Mouse (Mus musculus) WW6 (cell line): ENCODE measurements at regions not wholly inside any gene's neighbourhood (a gene's known extent, or its start where the extent isn't known, plus 50 kb on each side); places are given as distances from the start of the nearest gene placed in this dataset.

Experiments used
- DNase-seq: peaks from one replicate; pipeline ENCODE4 v3.0.0-alpha.2; 2013; ENCODE audit warnings: low read depth, low spot score

- no peak for DNase-seq
Measured at GRCm38 (mm10) chr11:111443381-111443780, 377.4 kb downstream of the Kcnj2 start.

DNA sequence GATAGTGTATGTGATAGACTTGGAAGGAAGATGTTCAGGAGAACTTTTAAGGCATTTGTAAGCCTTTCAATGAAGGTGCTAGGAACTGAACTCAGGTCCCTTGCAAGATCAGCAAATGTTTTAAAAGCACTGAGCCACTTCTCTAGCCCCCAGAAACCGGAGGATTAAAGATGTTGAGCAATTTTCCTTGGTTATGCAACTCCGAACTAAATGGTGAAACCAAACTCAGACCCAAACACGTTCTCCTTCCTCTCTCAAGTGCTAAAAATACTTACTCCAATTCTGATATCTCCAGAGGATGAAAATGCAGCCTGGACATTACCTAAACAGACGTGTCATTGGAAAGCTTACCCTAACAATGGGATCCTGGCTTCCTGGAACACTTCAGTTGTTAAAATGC is 378.8 kb downstream of the Kcnj2 start:
- no peak for DNase-seq

DNA sequence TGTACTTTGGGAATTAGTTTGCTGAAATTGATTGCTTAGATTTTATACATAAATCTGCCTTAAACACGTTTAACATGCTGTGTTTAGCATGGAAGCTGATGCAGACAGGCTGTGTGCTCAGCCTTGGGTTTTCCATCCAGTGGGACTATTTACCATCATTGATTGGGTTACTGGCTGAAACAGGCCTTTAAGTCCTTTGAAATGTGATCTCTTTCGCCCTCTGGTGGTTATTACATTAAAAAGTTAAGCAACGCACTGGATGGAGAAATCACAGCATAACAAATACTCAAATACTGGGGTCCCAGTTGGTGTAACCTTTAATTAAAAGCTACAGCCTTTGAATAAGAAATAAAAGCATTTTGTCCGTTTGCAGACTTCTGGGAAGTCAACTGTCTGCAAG is 379.8 kb downstream of the Kcnj2 start:
- peak; percentile 34 for DNase-seq

- no peak for DNase-seq
Measured at GRCm38 (mm10) chr11:111450811-111451494, 385.0 kb downstream of the Kcnj2 start.

DNA sequence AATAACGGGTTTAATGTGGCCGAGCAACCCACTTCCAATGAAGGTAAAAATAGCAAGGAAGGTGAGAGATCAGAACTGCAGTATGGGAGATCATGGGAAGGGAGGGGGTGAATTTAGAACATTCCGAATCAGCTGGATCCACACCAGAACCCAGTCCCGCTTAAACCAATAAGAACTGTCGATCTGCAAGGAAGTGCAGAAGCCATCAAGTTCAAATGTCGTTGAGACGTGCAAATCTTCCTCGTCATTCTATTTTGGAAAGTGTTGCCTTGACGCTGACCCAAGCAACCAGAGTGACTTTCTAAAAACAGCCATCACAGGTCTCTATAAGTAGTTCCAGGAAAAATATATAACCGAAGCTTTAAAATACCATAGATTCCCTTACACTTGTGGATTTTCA is 394.1 kb downstream of the Kcnj2 start:
- DNase-seq = no peak

DNA sequence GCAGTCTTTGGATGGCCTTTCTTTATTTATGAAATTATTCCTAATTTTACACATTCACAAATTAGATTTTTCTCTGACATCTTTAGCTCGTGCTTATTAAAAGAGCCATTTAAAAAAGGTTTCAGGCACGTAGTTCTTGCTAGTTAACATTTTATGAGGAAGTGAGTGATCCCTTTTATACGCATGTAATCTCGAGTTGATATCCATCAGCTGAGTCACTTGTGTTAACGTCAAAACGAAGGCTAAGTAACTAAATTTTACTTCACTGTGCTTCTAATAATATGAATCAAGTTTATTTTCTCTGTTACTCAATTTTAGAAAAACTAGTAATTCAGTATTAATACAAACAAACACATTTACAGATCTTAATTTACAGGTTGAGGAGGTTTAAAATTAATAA is 419.0 kb downstream of the Kcnj2 start:
- DNase-seq = no peak

DNA sequence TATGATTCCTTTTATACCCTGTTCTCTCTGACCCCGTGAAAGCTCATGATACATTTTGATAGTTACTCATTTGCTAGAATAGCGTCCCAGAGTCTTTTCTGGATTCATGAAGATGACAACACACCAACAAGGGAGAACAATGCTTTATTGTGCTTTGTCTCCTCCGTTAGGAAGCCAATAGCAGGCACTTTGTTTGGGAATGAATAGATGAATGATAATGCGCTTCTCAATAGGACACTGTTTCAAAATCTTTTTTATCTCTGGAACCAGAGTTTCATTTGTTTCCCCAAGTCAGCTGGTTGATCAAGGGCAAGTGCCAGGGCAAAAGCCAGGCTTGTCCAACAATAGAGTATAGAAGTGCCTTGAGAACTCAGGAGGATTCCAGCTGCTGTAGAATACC is 446.5 kb downstream of the Kcnj2 start:
- no peak for DNase-seq

DNA sequence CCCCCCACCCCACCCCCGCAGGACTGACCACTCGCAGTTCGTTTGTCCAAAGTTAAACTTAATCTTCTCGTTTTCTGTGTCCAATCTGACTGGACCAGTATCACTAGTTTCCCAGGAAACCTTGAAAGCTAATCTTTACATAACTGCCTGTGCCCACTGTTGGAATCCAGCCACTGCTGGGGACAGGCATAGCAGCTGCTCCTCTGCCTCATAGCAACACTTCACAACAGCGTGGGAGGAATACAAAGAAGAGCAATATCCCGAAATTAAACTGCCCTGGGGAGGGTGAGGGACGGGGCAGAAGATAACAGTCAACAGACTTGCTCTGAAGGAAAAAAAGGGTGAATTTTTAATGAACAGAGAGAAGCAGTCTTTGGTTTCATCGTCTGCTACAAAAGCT is 456.8 kb downstream of the Kcnj2 start:
- no peak for DNase-seq

GRCm38 (mm10) chr11:111523465-111523864 is 457.5 kb downstream of the Kcnj2 start:
- DNase-seq = peak; percentile 28

GRCm38 (mm10) chr11:111526010-111526742 is 460.2 kb downstream of the Kcnj2 start:
- no peak for DNase-seq

DNA sequence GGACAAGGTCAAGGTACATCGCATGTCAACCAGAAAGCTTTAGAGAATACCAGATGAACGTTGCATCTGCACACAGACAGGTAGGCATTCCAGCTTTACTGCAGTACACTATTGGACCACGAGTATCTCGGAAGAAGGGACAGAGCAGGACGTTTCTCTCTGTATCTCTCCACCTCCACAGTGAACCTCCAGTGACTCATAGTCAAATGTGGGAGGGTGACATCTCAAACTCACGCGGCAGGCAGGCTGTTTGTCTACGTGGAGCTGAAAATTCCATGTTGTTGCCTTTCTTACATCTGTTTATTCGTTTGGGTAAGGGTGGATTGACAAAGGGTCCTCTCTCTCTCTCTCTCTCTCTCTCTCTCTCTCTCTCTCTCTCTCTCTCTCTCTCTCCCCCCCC is 463.6 kb downstream of the Kcnj2 start:
- DNase-seq = no peak

GRCm38 (mm10) chr11:111530912-111531311 is 464.9 kb downstream of the Kcnj2 start:
- no peak for DNase-seq

DNA sequence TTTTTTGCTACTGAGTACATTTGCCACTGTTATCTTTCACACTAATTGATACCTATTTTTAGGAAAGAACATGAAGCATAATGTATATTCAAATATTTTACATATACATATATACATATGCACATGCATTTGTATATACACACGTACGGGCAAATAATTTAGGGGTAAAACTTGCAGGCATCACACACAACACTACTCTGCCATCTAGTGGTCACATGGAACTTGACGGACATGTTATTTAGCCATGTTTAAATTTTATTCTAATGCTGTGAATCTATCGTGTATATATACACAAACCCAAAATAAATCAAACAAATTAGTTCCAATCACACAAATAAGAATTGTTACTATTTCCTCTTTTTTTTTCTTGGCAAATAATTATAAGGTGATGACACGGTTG is 466.5 kb downstream of the Kcnj2 start:
- no peak for DNase-seq

- peak; percentile 14 for DNase-seq
Measured at GRCm38 (mm10) chr11:111536040-111536836, 470.3 kb downstream of the Kcnj2 start.

- peak; percentile 14 for DNase-seq
Measured at GRCm38 (mm10) chr11:111537654-111538053, 471.7 kb downstream of the Kcnj2 start.

DNA sequence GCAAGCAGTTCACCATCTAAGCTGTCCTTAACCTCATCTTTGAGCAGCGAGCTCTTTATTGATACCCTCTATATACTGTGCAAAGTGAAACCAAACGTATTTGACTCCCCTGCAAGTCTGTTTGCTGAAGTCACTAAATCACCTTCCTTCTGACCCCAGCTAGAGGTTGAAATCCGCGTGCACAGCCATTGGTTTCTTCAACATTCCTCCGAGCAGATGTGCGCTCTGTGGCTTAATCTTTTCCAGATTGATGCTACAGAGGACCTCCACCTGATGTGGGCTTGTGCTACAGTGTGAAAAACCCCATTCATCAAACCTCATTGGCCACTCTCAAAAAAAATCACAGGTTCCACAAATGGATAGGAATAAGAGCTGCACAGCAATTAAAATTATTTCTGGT is 474.0 kb downstream of the Kcnj2 start:
- DNase-seq = no peak

GRCm38 (mm10) chr11:111545291-111545690 is 479.3 kb downstream of the Kcnj2 start:
- no peak for DNase-seq

GRCm38 (mm10) chr11:111555131-111555530 is 489.2 kb downstream of the Kcnj2 start:
- no peak for DNase-seq

GRCm38 (mm10) chr11:111555615-111556014 is 489.7 kb downstream of the Kcnj2 start:
- no peak for DNase-seq

GRCm38 (mm10) chr11:111558302-111559140 is 492.6 kb downstream of the Kcnj2 start:
- DNase-seq = no peak

GRCm38 (mm10) chr11:111563171-111563570 is 497.2 kb downstream of the Kcnj2 start:
- no peak for DNase-seq

- no peak for DNase-seq
Measured at GRCm38 (mm10) chr11:111568041-111568440, 502.1 kb downstream of the Kcnj2 start.
